Mouse (Mus musculus) gastrocnemius, postnatal 25 days (tissue): ENCODE results near the gene Capns2. TPM values are rescaled to one million over a fixed set of nuclear protein-coding genes. Genes with fewer than 3 reads are reported as not detected.
"Not testable (repeated sequence)": the region's sequence is repeated elsewhere in the genome, so short reads cannot be mapped to it uniquely, and the experiment has no call there.

Experiments
- DNase-seq: peaks from one replicate; pipeline ENCODE4 v3.0.0; 2022
- long read RNA-seq, 2 experiments: library from polyadenylated mRNA; stranded (forward); transcript quantifications; one replicate each; pipeline ENCODE4 v2.0.0; 2021
- total RNA-seq, 2 experiments: library from RNA; stranded (reverse); gene quantifications; 1 replicate in 1 of 2; 2 replicates in 1 of 2; pipeline ENCODE4 v1.2.3; 2021

Gene Capns2
- total RNA-seq: not detected
- long read RNA-seq, experiment 1: 0 reads
- long read RNA-seq, experiment 2: 0 reads

DNA sequence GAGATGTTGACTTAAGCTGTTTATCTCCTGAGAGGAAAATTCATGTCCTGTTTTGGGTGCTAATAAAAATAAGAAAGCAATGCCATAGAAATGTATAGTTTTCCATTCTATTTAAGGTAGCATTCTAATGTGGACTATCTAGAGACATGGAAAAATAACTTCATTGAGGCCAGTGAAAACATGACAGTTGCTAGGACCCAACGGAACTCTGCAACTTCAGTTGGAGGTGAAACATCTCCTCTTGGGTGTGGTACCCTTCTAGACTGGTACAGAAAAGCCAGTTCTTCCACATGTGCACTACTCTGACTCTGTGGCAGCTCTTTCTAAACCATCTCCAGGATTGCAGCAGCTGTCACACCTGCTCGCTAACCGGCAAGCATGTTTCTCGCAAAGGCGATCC, at the start of gene Capns2:
Gene Capns2, plus strand, starts transcription at position 301 of the 400 bp plus-strand sequence.
- no peak for DNase-seq

DNA sequence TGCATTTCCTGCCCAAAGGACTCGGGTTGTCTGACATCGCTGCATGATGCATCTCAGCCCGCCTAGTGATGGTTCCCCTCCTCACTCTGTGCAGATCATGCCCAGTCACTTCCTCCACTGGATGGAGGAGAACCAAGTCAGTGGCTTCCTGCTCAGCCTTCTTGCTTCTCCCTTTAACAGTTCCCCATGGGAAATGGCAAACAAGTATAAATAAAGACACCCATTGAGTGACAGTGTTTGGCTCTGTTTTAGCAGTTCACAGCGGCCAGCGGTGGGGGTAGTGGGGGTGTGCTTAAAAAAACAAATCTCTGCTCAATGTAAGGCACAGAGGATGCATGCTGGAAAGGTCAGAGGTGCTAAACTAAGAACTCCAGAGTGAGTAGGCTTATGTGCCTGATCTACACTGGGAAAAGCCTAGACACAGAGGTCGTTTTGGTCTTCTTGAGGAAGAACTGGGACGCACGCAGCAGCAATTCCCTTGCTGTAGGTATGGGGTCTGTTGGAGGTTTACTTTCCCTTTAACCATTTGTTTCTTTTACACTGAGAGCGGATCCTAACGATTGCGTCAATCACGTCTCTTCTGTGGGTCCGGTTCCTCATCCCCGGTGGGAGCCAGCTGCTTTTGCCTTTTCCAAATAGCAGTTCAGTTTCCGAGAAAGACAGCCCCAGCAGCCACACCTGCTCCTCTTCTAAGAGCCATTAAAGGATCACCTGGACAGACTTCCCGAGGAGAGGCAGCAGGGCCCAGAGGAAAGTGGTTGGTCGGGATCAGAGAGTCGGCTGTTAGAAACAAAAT, 47.8 kb upstream of the Capns2 start:
- DNase-seq: no peak

DNA sequence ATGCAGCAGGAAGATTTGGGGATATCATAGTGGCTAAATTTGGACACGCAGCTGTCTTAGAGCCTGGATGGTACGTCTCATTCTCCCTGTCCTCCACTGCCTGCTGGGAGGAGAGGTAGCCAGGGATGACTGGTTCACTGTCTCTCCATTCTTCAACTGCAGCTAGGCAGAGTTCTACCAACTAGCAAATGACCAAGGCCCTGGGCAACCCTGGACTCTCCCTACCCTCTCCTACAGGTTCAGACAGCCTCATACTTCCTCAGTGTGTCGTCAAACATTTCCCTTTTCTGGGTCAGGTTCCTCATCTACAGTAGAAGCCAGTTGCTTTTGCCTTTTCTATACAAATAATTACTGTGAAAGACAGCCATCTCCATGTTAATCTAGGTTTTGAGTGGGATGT, 46.5 kb upstream of the Capns2 start:
- no peak for DNase-seq

DNA sequence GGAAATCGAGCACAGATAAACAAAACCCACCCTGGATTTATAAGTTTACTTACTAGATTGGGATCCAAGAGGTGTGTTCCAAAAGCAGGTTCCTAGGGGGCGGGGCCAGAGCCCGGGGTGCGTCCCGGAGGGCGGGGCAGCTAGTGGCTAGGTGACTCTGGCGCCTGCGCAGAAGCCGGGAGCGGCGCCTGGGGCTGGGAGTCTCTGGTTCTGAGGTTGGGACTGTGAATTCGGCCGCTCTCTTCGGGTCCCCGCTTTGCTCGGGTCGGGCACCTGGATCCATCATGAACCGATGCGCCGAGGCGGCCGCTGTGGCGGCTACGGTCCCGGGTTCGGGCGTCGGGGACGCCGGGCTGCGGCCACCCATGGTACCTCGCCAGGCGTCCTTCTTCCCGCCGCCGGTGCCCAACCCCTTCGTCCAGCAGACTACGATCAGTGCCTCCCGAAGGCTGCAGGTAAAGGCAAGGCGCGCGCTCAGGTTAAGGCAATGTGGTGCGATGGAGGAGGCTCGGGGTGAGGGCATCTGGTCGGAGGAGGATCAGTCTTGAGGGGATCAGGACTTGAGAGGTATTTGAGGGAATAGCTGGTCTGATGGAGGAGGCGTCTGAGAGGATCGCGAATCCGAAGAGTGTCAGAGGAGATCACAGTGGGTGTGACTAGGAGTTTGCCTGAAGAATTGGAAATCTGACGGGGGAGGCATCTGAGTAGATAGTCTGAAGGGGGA, 45.9 kb upstream of the Capns2 start, which contains the start of gene Lpcat2:
Gene Lpcat2, plus strand, starts transcription at position 169 of the 724 bp plus-strand sequence.
- DNase-seq: peak; percentile 26

DNA sequence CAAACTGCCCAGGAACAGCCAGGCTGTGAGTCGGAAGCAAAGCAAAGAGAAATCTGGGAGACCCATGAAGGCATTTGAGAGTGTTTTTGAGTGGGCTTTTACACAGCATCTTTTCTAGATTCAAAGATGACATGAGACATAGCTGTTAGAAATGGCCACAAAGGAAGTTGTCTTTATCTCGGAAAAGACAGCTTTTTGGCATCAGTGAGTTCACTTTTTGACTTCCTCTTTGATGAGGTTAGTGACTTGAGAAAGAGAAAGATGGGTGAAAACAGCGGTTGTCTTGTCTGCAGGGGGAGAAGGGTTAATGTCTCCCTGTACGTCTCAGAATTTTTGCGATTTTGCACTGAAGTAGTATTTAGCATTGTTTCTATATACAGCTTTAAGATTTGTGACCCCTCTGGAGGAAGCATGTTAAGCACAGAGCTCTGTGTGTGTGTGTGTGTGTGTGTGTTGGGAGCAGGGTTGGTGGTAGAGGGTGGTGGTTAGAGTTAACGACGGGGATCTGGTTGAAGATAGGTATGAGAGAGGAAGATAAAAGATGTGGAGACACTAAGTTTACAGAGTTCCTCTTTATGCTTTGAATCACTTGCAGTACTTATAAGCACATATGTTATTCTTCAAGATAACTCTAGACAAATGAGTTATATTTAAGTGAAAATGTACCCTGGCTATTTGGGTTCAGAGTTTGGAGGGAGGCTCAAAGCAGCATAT, 44.8 kb upstream of the Capns2 start:
- no peak for DNase-seq

DNA sequence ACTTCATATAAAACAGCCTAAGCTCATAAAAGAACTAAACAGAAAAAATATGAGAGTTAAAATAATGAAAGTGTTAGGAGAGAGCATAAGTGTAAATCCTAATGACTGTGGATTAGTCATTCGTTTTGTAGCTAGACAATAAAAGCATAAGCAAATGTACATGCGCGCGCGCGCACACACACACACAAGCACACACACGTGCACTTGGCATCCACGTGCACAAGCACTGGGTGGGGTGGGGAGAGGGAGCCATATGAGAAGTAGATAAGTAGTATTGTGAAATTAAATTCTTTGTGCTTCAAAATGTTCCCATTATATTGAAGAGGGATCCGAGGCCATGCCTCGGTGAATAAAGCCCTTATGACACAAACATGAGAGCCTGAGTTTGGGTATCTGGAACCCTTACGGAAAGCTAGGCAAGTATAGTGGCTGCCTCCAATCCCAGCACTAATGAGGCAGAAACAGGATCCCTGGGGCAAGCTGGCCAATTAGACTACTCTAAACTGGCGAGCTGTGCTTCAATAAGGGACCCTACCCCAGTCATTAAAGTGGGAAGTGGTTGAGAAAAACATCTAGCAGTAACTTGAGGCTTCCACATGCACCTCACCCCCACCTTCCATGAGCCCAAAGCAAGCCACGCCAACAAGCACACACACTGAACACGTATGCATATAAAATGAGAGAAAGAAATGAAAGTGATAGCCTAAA, 42.6 kb upstream of the Capns2 start:
- no peak for DNase-seq

DNA sequence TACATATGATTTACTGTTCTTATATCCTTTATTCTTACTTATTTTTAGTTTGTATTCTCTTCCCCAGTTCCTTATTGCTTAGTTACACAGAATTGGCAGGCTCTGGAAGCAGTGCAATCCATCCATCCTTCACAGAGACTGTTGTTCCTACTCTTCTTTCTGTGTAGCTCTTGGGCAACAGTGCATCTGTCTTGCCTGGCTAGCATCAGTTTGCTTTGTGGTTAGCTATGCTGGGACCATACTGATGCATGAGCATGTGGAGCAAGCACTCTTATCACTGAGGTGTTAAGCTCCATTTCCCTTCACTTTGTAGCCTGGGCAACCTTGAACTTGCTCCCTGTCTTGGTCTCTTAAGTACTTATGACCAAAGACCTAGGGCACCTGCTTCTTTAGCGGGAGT, 39.2 kb upstream of the Capns2 start:
- DNase-seq: no peak

DNA sequence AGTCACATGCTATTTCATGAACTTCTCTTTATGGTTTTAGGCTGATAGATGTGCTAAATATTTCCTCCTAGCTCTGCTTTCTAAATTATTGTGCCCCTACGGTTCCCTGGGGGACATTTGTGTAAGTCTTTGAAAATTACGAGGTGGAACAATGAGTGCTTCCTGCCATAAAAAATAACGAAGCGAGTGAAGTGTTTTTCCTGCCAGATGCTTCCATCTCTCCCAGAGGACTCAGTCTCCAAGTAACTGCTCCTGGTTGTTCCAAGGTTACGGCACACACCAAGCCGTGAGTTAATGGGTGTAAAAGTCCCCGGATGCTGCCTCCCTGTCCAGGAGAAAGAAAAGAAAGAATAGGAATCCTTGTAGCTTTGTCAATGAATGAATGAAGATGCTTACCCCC, 30.9 kb upstream of the Capns2 start:
- DNase-seq: peak; percentile 41

DNA sequence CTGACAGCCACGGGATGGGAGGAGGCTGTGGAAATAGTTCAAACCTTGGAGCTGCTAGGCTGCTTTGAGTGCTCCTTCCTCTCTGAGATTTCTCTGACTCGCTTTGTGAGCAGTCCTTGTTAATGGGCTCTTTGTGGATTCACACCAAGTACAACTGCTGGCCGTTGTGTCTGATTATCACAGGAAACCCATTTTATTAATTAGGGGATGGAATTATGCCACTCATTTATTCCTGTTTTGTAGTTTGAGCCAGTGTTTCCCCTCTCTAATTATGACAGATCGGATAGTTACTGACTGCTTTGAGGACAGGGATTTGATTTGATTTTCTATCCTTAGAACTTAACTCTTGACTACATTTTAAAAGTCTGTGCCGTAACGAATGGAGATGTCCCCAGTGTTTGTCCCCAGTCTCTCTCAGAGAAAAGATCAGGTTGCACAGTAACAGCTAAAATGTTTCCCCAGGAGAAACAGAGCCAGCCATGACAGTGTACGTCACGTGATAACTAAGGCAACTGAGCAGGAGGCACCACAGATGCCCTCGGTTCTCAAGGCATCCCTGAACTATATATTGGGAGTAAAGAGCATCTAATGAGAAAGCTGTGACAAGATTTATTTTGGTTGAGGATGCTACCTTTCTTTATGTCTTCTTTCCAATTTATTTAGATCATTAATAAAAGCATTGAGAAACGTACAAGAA, 29.0 kb upstream of the Capns2 start:
- no peak for DNase-seq

DNA sequence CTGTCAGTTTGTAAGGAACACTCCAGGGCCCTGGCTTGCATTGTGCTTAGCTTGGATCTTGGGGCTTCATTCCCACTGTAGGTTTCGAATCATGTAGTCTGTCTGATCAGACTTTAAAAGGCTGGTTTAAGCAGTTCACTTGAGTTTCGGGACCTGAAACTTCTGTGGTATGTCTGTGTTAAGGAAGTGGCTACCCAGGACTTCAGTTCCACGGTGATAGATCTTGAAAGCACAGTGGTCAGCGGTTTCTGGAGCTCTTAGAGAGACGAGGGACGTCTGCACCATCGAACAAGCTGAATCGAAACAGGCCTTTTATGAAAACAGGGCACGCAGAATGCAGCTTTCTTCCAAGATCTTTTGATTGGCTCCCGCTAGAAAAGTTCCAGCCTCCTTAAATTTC, 25.4 kb upstream of the Capns2 start:
- DNase-seq: no peak

DNA sequence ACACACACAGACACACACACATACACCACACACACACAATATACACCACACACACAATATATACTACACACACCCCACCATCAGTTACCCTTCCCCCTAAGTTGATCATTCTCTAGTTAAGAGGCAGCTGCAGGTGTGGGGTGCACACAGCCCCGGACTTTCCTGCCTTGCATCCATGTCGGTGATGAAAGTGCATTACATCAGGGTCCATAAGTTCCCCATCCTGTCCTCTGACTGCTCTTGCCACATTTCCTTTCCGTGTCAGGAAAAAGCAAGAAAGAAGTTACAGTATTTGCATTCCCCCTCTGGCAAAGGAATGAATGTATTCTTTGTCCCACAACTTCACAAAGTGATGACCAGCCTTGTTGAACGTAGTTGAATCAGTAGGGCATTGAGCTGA, 20.0 kb upstream of the Capns2 start:
- no peak for DNase-seq

DNA sequence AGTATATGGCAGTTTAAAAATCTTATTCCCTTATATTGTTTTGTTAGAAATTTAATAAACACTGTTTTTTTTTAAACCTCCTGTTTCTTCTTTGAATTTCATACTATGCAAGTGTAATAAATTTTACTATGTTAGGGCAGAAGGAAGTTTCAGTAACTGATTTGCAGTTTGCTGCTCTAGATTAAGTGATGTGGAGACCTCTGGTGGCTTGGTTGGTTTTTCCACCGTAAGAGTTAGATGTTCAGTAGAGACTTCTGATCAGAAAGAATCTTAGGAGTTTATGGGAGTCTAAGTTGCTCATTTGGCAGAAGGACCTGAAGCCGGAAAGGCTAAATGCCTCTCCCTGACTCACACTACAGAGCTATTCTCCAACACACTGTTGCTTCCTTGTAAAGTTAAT, 17.4 kb upstream of the Capns2 start:
- DNase-seq: no peak

DNA sequence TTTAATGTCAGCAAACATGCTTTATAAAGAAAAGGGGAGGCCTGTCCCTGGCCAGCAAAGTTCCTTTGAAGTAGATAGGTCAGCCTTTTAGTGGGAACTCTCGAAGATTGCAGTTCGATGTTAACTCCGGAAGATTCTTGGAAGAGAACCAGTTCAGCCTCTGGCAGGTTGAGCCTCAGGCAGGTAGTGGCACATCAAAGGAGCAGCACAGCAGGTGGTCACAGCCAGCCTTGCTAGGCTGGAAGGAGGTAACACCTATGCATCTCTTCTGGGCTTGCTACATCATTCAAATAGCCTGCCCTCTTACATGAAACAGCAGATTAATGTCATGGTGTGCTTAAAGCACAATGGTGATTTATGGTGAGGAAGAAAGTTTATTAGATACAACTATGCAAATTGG, 9.0 kb upstream of the Capns2 start:
- DNase-seq: not testable (repeated sequence)

DNA sequence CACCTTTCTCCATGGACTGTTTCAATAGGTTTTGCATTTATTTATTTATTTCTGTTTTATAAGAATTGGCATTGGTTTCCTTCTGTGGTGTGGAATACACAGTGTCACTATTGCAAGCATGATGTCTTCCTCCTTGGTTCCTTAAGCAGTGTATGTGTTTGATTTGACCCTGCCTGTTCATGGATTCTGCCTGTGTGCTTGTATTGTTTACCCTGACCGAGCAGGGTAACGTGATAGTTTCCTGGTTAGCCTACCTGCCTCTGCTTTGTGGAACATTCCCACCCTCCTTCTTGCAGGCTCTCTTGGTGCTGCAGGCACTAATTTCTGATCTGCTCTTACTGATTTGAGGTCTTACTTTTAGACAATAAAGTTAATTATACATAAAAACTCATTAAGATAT, 7.3 kb upstream of the Capns2 start:
- DNase-seq: no peak

DNA sequence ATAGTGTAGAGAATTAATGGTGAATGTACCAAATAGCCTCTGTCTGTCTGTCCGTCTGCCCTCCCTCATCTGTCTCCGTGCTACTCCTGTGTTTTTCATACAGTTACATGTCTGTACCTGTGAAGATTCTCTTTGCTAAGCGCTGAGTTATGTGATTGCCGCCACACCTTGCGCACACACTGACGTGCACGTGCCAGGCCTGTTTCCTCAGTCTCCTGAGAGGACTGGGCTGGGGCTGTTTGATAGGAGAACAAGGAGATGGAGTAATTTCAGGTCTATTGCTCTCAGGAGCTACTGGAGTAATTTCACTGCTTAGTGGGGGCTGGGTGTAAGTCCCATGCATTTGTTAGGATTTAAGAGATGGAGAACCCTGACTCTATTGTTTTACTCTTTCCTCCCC, 6.2 kb upstream of the Capns2 start:
- DNase-seq: no peak

DNA sequence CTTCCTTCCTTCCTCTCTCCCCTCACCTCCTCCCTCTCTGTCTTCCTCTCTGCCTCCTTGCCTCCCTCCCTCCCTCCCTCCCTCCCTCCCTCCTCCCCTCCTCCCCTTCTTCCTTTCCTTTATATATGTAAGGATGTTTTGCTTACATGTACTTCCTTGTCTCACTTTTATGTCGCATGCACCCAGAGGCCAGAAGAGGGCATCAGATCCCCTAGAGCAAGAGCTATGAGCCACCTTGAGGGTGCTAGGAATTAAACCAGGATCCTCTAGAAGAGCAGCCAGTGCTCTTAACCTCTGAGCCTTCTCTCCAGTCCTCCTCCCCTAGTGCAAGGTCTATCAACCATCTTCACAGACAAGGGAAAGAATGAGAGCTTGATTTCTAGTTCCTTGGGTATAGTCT, 5.2 kb upstream of the Capns2 start:
- no peak for DNase-seq

DNA sequence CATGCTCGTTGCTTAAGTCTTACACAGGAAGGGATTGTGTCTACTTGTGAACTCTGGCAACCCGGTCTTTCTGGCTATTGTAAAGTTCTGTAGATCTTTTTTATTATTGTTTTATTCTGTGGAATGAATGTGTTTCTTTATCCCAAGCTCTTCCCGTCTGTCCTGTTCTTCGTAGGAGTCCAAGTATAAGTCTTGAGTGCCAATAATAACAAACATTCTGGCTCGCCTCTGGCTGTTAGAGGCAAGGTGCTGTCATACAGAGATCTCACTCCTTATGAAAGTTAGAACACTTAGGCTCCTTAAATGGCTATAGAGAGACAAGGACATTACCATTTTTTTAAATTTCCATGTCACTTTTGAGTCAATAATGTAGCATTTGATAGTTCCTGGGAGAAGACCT, 4.6 kb upstream of the Capns2 start:
- DNase-seq: no peak

DNA sequence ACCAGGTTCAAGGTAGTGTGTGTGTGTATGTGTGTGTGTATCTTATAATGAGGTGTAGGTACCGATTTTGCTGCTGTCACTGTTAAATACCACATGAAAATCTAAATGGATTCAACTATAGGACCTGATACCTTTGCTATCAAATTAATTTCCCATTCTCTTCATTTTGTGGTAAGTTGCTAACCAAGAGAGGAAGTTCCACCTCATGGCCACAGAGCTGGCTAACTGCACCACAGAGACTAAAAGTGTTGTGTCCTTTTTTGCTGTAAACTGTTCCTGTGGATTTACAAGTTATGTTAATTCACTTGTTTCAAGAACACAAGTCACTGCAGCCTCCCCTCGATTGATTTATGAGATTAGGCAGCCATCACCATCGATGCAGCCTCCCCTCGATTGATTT, 3.4 kb upstream of the Capns2 start:
- DNase-seq: no peak

DNA sequence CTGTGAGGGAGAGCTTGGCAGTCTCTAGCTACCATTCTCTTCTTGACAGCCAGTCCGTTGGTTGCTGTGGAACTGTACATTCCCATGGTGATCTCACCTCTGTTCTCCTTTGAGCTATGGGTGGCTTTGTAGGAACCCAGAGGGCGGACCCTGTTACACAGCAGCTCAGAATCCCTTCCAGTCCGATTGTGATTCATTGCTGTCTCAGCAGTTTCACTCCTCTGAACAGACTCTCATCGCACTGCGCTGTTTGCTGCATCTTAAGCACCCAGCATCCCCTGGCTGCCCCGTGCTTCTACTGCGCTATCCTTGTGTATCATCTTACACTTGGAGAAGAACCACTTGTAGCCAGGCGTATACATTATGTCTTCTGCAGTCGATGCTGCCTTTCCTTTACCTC, 1.6 kb upstream of the Capns2 start:
- no peak for DNase-seq

DNA sequence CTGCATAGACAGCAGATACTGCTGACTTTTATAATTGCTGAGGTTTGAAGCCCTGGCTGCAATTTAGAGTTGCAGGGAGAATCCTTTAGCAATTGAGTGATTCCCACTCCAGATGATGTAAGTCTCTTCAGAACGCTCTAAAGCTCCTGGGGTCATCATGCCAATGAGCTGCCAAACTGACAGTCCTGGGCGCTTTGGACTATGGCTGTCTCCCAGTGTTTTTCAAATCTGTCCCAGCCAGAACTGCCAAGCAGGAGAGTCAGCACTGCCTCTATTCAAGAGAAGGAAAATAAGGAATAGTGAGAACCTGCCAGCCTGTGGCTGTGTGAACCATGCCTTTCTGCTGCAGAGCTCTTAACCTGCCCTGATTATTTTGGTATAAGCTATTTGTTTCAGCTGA, 1.8 kb downstream of the Capns2 start:
- DNase-seq: peak; percentile 9

DNA sequence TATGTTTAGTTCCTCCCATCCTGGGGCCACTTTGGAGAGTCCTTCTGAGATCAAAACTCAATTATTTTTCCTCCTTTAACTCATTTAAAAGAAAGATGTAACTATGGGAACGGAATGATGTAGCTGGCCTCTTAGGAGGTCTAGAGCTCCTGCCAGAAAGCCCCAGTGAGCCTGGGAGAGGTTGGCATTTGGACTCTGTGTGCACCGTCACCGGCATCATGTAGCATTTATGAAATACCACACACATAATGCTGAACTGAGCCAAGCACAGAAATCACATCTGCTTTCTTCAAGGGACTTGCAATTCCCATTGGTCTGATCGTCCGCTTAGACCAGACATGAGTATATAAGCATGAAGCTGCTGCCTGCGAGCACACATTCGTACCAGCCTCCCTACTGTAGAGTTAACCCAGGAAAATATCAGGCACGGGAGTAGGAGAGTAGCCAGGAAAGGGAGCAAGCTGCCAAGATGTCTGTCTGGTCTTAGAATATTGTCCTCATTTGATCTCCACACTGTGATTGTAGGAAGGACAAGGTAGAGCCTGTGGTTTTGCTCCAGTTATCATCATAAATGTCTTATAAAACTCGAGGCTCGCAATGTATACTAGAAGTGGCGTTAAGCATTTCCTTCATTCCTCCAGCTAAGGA, 2.4 kb downstream of the Capns2 start:
- DNase-seq: peak; percentile 22
